Mouse (Mus musculus): ENCODE results near the gene Spag5.

The Spag5 gene

GRCm38 (mm10) chr11:78301357-78302084, at the start of gene Spag5:
TSS of gene Spag5 (plus strand) at chr11:78301529.
- peak; percentile 91 for DNase-seq (ENCODE audit: low read depth, low spot score)

- no peak for DNase-seq (ENCODE audit: low read depth, low spot score)
These were observed 44.7 kb upstream of the Spag5 start for GRCm38 (mm10) chr11:78256618-78257017.

GRCm38 (mm10) chr11:78260489-78261258, 40.7 kb upstream of the Spag5 start:
- no peak for DNase-seq (ENCODE audit: low read depth, low spot score)

DNA sequence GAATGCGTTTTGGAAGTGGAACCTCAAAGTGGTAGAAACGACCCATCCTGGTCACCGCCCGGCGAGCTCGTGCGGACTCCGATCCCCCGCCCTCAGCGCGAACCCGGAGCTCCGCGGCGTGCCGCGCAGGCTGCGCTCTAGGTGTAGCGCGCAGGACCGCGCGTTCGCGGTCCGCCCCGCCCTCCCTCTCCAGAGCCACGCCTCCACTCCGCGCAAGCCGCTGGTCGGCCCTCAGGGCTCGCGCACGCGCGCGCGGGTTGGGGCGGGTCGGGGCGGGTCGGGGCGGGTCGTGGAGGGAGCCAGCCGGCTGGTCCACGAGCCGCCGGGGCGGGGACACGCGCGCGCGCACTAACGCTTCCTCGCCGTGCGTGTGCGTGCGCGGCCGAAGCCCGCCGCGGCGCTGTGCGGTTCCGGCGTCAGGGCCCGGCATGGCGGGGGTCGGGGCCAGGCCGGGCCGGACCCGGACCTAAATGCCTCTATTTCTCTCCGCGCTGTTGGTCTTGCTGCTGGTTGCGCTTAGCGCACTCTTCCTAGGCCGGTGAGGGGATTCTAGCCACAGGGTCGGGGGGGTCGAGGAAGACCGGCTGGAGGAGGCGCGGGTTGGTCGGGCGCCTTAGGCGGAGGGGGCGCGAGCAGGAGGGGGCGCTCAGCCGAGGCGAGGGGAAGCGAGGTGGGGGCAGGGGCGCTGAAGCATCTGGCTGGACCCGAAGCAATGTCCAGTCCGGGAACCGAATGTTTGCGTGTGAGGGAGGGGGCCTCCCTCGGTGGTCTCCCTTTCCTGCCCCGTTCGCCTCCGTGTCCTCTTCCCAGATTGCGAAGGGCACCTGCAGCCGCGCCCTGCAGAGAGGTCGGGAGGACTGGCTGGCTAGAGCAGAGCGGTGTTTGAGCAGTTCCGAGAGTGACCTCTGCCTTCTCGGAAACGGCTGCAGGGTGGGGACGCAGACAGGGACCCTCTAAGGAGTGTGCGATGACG, 39.7 kb upstream of the Spag5 start, which contains the start of gene 2610507B11Rik:
Gene 2610507B11Rik, plus strand, starts transcription at position 373 of the 973 bp plus-strand sequence.
- peak; percentile 97 for DNase-seq (ENCODE audit: low read depth, low spot score)

DNA sequence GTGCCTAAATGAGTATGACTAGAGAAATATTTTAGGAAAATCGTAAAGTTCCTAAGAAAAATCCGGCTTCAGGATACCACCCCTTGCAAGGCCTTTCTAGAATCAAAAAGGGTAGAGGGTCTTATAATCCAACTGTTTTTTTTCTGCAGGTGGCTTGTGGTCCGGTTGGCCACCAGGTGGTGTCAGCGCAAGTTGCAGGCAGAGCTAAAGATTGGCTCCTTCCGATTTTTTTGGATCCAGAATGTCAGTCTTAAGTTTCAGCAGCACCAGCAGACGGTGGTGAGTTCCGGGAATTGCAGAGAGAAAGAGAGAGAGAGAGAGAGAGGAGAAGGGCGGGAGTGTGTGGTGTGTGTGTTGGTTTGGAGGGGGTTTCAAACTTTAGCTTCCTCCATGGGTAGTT, 38.8 kb upstream of the Spag5 start:
- peak; percentile 82 for DNase-seq (ENCODE audit: low read depth, low spot score)

GRCm38 (mm10) chr11:78265571-78265970, 35.8 kb upstream of the Spag5 start:
- DNase-seq (ENCODE audit: low read depth, low spot score), result no peak

- no peak for DNase-seq (ENCODE audit: low read depth, low spot score)
These were observed 29.3 kb upstream of the Spag5 start for GRCm38 (mm10) chr11:78271986-78272385.

GRCm38 (mm10) chr11:78275596-78275995, 25.7 kb upstream of the Spag5 start:
- no peak for DNase-seq (ENCODE audit: low read depth, low spot score)

GRCm38 (mm10) chr11:78276169-78276568, 25.2 kb upstream of the Spag5 start:
- peak; percentile 15 for DNase-seq (ENCODE audit: low read depth, low spot score)

DNA sequence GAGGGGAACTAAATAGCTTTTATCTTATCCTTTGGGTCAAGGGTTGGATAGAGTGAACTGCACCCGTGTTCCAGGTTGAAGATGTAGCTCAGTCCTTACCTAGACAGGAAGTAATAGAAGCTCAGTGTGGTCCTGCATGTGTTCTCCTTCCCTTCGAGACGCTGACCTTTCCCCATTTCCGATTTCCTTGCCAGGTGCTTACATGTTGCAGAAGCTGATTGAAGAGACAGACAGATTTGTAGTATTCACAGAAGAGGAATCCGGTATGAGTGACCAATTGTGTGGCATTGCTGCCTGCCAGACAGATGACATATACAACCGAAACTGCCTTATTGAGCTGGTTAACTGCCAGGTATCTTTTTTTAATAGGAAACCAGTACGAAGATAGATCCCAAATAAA, 22.5 kb upstream of the Spag5 start:
- no peak for DNase-seq (ENCODE audit: low read depth, low spot score)

GRCm38 (mm10) chr11:78279586-78279985, 21.7 kb upstream of the Spag5 start:
- no peak for DNase-seq (ENCODE audit: low read depth, low spot score)

GRCm38 (mm10) chr11:78289146-78289763, 12.1 kb upstream of the Spag5 start:
- DNase-seq (ENCODE audit: low read depth, low spot score), result no peak

DNA sequence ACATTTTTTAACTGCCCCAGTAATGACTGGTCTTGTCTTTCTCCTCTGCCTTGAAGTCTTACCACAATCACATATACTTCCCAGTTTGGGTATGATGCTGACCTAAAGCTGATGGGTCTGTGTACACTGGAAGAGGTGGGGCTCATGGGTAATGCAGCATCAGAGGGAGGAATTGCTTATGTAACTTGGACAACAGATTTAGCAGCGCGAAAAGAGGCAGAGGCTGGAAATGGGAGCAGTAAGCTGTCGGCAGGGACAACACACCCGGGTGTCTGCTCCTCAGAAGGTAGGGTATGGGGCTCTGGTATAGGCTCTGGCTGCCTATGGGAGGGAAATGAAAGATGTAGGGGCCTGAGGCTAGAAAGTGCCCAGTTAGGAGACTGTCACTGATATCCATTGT, 10.7 kb upstream of the Spag5 start, which contains the start of gene BC030499:
Gene BC030499, plus strand, starts transcription at position 188 of the 400 bp plus-strand sequence.
- DNase-seq (ENCODE audit: low read depth, low spot score), result no peak

GRCm38 (mm10) chr11:78294585-78294984, 6.7 kb upstream of the Spag5 start:
- DNase-seq (ENCODE audit: low read depth, low spot score), result no peak

GRCm38 (mm10) chr11:78300917-78301316, 412 bp upstream of the Spag5 start:
- DNase-seq (ENCODE audit: low read depth, low spot score), result no peak

GRCm38 (mm10) chr11:78305272-78305671, 3.9 kb downstream of the Spag5 start:
- no peak for DNase-seq (ENCODE audit: low read depth, low spot score)

DNA sequence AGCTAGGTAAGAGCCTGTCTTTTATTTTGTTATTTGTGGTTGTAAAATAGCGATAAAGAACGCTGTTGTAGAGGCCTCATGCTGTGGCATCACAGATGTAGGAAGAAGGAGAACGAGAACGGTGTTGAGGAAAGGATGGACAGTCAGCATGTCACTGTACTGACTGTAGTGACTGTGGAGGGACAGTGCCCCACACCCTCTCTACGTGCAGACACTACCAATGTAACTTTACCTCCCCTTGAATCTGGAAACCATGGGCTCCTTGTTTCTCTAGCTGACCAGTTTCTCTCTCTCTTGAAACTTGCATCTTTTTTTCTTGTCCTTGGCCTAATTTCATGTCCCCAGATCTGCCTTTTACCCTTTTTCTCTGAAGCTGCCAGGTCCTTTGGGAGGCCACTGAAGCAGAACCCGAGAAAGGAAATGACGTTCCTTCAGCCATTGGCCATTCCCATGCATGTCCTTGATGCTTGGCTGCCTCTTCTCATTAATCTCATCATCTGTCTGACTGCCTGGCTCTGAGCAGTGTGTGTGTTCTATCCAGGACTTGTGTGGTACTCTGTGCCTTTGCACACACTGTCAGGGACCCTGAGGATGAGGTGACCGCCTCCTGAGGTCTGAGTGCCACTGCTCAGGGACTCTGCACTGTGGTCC, 9.7 kb downstream of the Spag5 start:
- DNase-seq (ENCODE audit: low read depth, low spot score), result no peak

DNA sequence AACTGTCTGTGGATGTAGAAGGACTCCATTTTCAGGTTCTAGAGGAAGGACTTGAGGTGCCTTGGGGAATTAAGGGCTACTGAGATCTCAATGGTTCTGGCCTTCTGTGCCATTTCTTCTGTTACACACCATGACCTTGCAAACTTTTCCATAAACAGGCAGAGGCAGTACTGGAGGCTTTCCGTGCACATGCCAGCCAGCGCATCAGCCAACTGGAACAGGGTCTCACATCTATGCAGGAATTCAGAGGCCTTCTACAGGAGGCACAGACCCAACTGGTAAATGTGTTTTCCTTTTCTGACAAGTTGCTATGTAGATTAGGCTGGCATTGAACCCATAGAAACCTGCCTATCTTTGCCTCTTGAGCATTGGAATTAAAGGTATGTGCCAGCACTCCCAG, 12.3 kb downstream of the Spag5 start:
- DNase-seq (ENCODE audit: low read depth, low spot score), result no peak

- DNase-seq (ENCODE audit: low read depth, low spot score), result no peak
These were observed 17.1 kb downstream of the Spag5 start for GRCm38 (mm10) chr11:78318411-78318810.

GRCm38 (mm10) chr11:78322076-78322831, 20.9 kb downstream of the Spag5 start:
- DNase-seq (ENCODE audit: low read depth, low spot score), result no peak
